Mouse (Mus musculus) E14TG2a.4 (cell line): Measurements from ENCODE around the gene Fbxw7.
A peak's percentile ranks its signal among the peaks of the same experiment; 100 is the strongest.

Experiments
- H3K27me3 ChIP-seq: 2 replicates; pipeline ENCODE4 v1.6.1; 2014; ENCODE audit warnings: low read length, control low read depth; ENCODE audit not compliant: insufficient read depth
- H3K36me3 ChIP-seq: 2 replicates; pipeline ENCODE4 v1.6.1; 2014; ENCODE audit warnings: low read length, control low read depth; ENCODE audit not compliant: insufficient read depth
- H3K4me1 ChIP-seq: replicated peaks from 2 replicates; pipeline ENCODE4 v1.6.1; 2014; ENCODE audit warnings: low read depth, low read length, control low read depth
- H3K4me3 ChIP-seq: replicated peaks from 2 replicates; pipeline ENCODE4 v1.5.1; 2014; ENCODE audit warnings: mild to moderate bottlenecking, low read length
- H3K9me3 ChIP-seq: 2 replicates; pipeline ENCODE4 v1.6.1; 2014; ENCODE audit warnings: low read length, control low read depth
- CTCF ChIP-seq: conservative IDR thresholded peaks from 2 replicates; pipeline ENCODE4 v1.5.1; 2014; ENCODE audit warnings: low read length
- NANOG ChIP-seq: IDR thresholded peaks from 2 replicates; pipeline ENCODE4 v1.6.1; 2014; ENCODE audit warnings: borderline replicate concordance, low read length, mixed read lengths
- POU5F1 ChIP-seq: IDR thresholded peaks from 2 replicates; pipeline ENCODE4 v1.6.1; 2014; ENCODE audit warnings: low read length, borderline replicate concordance

Gene Fbxw7

DNA sequence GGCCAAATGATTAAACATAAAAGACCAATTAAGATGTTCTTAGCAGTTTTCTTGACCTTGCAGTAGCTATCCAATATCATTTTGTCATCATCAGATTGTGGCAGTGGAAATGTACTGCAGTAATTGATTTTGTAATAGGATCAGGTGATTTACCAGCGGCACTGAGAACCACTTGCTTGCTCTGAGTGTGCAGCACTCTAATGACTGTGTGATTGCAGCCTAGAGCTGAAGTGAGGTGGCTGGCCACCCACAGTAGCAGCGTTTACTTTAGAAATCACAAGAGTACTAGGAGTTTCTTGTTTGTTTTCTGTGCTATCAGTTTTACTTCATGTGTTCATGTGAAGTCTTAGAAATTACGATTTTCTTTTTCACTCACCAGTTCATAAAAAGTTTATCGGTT lies 61.1 kb downstream of the Fbxw7 start:
- no peak for TF ChIP-seq NANOG
- TF ChIP-seq CTCF: no peak
- no peak for TF ChIP-seq POU5F1
- Histone ChIP-seq H3K27me3 (no peaks in the 10 kb centered on the region), H3K4me1 (peaks cover 12% of the 10 kb centered on the region)

GRCm38 (mm10) chr3:84883817-84884483 lies 68.9 kb downstream of the Fbxw7 start:
- Histone ChIP-seq H3K9me3 (no peaks in the 10 kb centered on the region), H3K4me1 (peaks cover 16% of the 10 kb centered on the region), H3K4me3 (no peak overlapping the region)

More for the DNA sequence above, 61.1 kb downstream of the Fbxw7 start:
- 0 out of 2 replicates have a peak, but pooled peaks cover 5% of the 10 kb centered on the region for H3K36me3 ChIP-seq
- H3K9me3 ChIP-seq: no peaks in the 10 kb centered on the region
- no peak overlapping the region for H3K4me3 ChIP-seq

DNA sequence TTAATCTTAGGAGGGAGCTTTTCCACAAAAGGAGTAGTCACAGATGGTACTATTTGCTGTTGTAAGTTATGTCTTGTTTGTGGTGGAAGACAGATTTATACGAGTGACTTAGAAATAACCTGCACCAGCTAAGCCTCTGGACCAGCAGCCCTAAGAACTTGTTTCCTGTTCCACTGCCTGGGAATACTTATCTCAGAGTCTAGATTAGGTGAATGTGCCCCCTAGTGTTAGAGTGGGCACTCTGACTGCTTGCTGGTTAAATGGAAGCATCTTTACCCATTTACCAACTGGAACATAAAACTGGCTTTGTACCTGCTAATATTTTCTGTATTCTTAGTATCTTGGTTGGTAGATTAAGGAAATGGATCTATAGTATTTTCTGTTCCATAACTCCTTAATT lies 74.6 kb downstream of the Fbxw7 start:
- peaks cover 12% of the 10 kb centered on the region for H3K4me1 ChIP-seq
- H3K36me3 ChIP-seq: peaks cover 11% of the 10 kb centered on the region; the same call in 1 of the 2 replicates
- no peak for TF ChIP-seq NANOG
- peak; percentile 41 for TF ChIP-seq CTCF
- no peaks in the 10 kb centered on the region for H3K9me3 ChIP-seq
- H3K27me3 ChIP-seq: no peaks in the 10 kb centered on the region
- no peak overlapping the region for H3K4me3 ChIP-seq

More at GRCm38 (mm10) chr3:84883817-84884483, 68.9 kb downstream of the Fbxw7 start:
- H3K27me3 ChIP-seq: no peaks in the 10 kb centered on the region
- TF ChIP-seq NANOG (no peak), CTCF (no peak), POU5F1 (no peak)
- H3K36me3 ChIP-seq: 0 out of 2 replicates have a peak, but pooled peaks cover 3% of the 10 kb centered on the region

GRCm38 (mm10) chr3:84890983-84891382 lies 75.9 kb downstream of the Fbxw7 start:
- no peak overlapping the region for H3K4me3 ChIP-seq
- peaks cover 12% of the 10 kb centered on the region; the same call in 1 of the 2 replicates for H3K36me3 ChIP-seq
- TF ChIP-seq NANOG: no peak
- no peak for TF ChIP-seq POU5F1
- TF ChIP-seq CTCF: no peak
- peaks cover 12% of the 10 kb centered on the region for H3K4me1 ChIP-seq
- no peaks in the 10 kb centered on the region for H3K9me3 ChIP-seq
- no peaks in the 10 kb centered on the region for H3K27me3 ChIP-seq

GRCm38 (mm10) chr3:84897952-84898351 lies 82.9 kb downstream of the Fbxw7 start:
- Histone ChIP-seq H3K9me3 (no peaks in the 10 kb centered on the region), H3K4me1 (no peaks in the 10 kb centered on the region), H3K4me3 (no peak overlapping the region), H3K36me3 (0 out of 2 replicates have a peak, but pooled peaks cover 5% of the 10 kb centered on the region), H3K27me3 (no peaks in the 10 kb centered on the region)
- TF ChIP-seq POU5F1 (no peak), NANOG (no peak), CTCF (no peak)

GRCm38 (mm10) chr3:84906528-84906927 lies 91.5 kb downstream of the Fbxw7 start:
- Histone ChIP-seq H3K27me3 (no peaks in the 10 kb centered on the region), H3K4me1 (no peaks in the 10 kb centered on the region), H3K9me3 (no peaks in the 10 kb centered on the region), H3K36me3 (peaks cover 22% of the 10 kb centered on the region), H3K4me3 (no peak overlapping the region)
- TF ChIP-seq CTCF (peak; percentile 50), POU5F1 (no peak)

- Histone ChIP-seq H3K36me3 (peaks cover 6% of the 10 kb centered on the region; the same call in 1 of the 2 replicates), H3K27me3 (no peaks in the 10 kb centered on the region), H3K9me3 (no peaks in the 10 kb centered on the region), H3K4me3 (no peak overlapping the region), H3K4me1 (no peaks in the 10 kb centered on the region)
- TF ChIP-seq POU5F1: no peak
- TF ChIP-seq NANOG: no peak
- TF ChIP-seq CTCF: no peak
These were observed 99.2 kb downstream of the Fbxw7 start for GRCm38 (mm10) chr3:84914284-84914683.

DNA sequence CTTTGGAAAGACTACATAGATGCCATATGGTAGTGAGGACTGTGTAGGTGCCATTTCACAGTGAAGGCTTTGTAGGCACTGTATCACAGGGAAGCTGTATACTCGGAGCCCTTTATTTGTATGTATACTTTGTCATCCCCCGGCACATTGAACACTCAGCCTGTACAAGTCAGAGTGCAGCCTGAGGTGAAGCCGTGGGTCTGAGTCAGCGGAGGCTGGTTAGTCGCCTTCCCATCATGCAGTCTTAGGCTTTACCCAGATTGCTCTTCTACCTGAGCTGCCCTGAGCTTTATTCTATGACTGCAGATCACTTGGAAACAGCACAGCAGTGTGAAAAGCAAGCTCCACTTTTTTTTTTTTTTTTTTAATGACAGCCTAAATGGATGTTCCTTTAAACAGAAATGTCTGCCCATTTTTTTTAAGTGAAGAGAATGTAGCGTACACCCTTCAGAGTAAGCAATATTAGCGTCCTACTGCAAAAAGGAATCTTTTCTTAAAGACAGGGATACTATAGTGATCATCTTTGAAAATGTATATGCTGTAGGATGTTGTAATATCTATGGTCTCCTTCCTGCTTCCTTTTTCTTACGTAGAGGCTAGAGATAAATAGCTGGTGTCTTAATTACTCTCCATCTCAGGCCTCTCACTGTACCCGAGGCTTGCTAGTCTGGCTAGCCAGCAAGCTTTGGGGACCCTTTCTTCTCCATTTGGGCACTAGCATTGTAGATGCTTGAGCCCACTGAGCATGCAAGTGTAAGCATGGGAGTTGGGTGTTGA lies 103.0 kb downstream of the Fbxw7 start:
- Histone ChIP-seq H3K4me3 (no peak overlapping the region), H3K9me3 (no peaks in the 10 kb centered on the region), H3K36me3 (no peaks in the 10 kb centered on the region), H3K27me3 (no peaks in the 10 kb centered on the region), H3K4me1 (peaks cover 1% of the 10 kb centered on the region; the same call in 1 of the 2 replicates)
- TF ChIP-seq NANOG (no peak), POU5F1 (no peak), CTCF (no peak)
